Mouse (Mus musculus) kidney, embryonic 16.5 days (tissue): ENCODE data around the gene Galns. TPM values are rescaled to one million over a fixed set of nuclear protein-coding genes. Genes with fewer than 3 reads are reported as not detected.
A peak's percentile ranks its signal among the peaks of the same experiment; 100 is the strongest.
"Not testable (repeated sequence)": the region's sequence is repeated elsewhere in the genome, so short reads cannot be mapped to it uniquely, and the experiment has no call there.

ENCODE experiments used
- ATAC-seq: fragments of 200-750 bp; cut with Nextera tagmentation; 2 replicates; pipeline ENCODE4 v1.8.0; 2017; ENCODE audit warnings: moderate TSS enrichment; ENCODE audit not compliant: low FRiP score, low TSS enrichment
- H3K27ac ChIP-seq: fragments of 300-500 bp; sonication (generic); 2 replicates; pipeline ENCODE4 v1.5.1; 2014; ENCODE audit warnings: low read length
- H3K27me3 ChIP-seq: fragments of 300-500 bp; sonication (generic); 2 replicates; pipeline ENCODE4 v1.6.1; 2014; ENCODE audit warnings: low read length, control low read depth, mixed read lengths; ENCODE audit not compliant: insufficient read depth
- H3K36me3 ChIP-seq: fragments of 300-500 bp; sonication (generic); 2 replicates; pipeline ENCODE4 v1.6.1; 2014; ENCODE audit warnings: low read length, control low read depth, mixed read lengths; ENCODE audit not compliant: insufficient read depth
- H3K4me1 ChIP-seq: fragments of 300-500 bp; sonication (generic); 2 replicates; pipeline ENCODE4 v1.6.1; 2014; ENCODE audit warnings: low read length, control low read depth, mixed read lengths; ENCODE audit not compliant: insufficient read depth
- H3K4me2 ChIP-seq: fragments of 300-500 bp; sonication (generic); replicated peaks from 2 replicates; pipeline ENCODE4 v1.6.1; 2014; ENCODE audit warnings: low read depth, low read length
- H3K4me3 ChIP-seq: fragments of 300-500 bp; sonication (generic); 2 replicates; pipeline ENCODE4 v1.5.1; 2014; ENCODE audit warnings: mild to moderate bottlenecking, low read length
- H3K9ac ChIP-seq: fragments of 300-500 bp; sonication (generic); replicated peaks from 2 replicates; pipeline ENCODE4 v1.6.1; 2014; ENCODE audit warnings: low read length
- H3K9me3 ChIP-seq: fragments of 300-500 bp; sonication (generic); 2 replicates; pipeline ENCODE4 v1.6.1; 2016; ENCODE audit warnings: low read length, control low read depth
- WGBS: fragments of 180-500 bp; shearing (Covaris S2); extraction: QIAGEN DNeasy Blood & Tissue Kit; methylation state at CpG from one replicate; pipeline ENCODE4 v1.1.7; 2014; 5-methylcytosine and 5-hydroxymethylcytosine counted together
- polyA plus RNA-seq: library from polyadenylated mRNA; unstranded; fragments of >200 nt; fragmentation: Nextera tagmentation; extraction: Ambion mirVana; gene quantifications from 2 replicates; pipeline ENCODE4 v1.2.1, GENCODE M21; 2015

The Galns gene
- polyA plus RNA-seq, 1 experiment from 2014 or later: 18.2 TPM

DNA sequence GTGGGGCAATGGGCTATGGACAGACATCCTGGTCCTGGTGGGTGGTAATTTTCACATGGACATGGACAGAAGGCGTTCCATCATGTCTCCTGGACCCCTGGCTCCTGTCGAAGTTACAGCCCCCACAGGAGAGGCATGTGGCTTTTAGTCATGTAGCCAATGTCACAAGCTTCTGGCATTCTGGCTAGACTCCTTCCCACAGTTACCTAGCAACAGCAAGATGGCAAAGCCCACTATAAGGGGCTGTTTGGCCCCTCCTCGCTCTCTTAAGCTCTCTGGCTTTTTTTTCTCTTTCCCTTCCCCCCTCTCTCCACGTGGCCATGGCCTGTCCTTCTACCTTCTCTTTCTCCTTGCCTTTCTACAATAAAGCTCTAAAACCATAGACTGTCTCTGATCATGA lies 38.1 kb downstream of the Galns start:
- not testable (repeated sequence) for H3K4me3 ChIP-seq, H3K9me3 ChIP-seq, H3K27ac ChIP-seq, H3K4me2 ChIP-seq, ATAC-seq, H3K9ac ChIP-seq, H3K27me3 ChIP-seq
- Histone ChIP-seq H3K4me1 (peaks cover 44% of the 10 kb centered on the region), H3K36me3 (peaks cover 34% of the 10 kb centered on the region)
- 57% methylated on average over 4 of the region's 4 CpGs for WGBS

- H3K9me3 ChIP-seq: no peaks in the 10 kb centered on the region
- no peak overlapping the region for H3K27ac ChIP-seq
- H3K4me1 ChIP-seq: peaks cover 44% of the 10 kb centered on the region
- 90% methylated on average over 3 of the region's 3 CpGs for WGBS
- no peak for ATAC-seq
- peaks cover 34% of the 10 kb centered on the region for H3K36me3 ChIP-seq
- no peak overlapping the region for H3K9ac ChIP-seq
- H3K4me2 ChIP-seq: no peak overlapping the region
- H3K27me3 ChIP-seq: no peaks in the 10 kb centered on the region
- no peak overlapping the region for H3K4me3 ChIP-seq
These were observed 38.5 kb downstream of the Galns start for GRCm38 (mm10) chr8:122572751-122573150.

- WGBS: 88% methylated on average over 17 of the region's 17 CpGs
These were observed 39.5 kb downstream of the Galns start for GRCm38 (mm10) chr8:122571750-122572267.

GRCm38 (mm10) chr8:122571153-122571552 lies 40.1 kb downstream of the Galns start:
- peaks cover 34% of the 10 kb centered on the region for H3K36me3 ChIP-seq
- peaks cover 46% of the 10 kb centered on the region for H3K4me1 ChIP-seq
- H3K4me3 ChIP-seq: no peak overlapping the region
- ATAC-seq: no peak
- no peak overlapping the region for H3K4me2 ChIP-seq
- no peak overlapping the region for H3K9ac ChIP-seq
- H3K27ac ChIP-seq: no peak overlapping the region
- H3K9me3 ChIP-seq: no peaks in the 10 kb centered on the region
- 85% methylated on average over 11 of the region's 11 CpGs for WGBS
- H3K27me3 ChIP-seq: no peaks in the 10 kb centered on the region

More at GRCm38 (mm10) chr8:122571750-122572267, 39.5 kb downstream of the Galns start:
- no peak overlapping the region for H3K4me2 ChIP-seq
- H3K36me3 ChIP-seq: peaks cover 34% of the 10 kb centered on the region
- peaks cover 42% of the 10 kb centered on the region for H3K4me1 ChIP-seq
- H3K27ac ChIP-seq: no peak overlapping the region
- no peaks in the 10 kb centered on the region for H3K9me3 ChIP-seq
- H3K27me3 ChIP-seq: no peaks in the 10 kb centered on the region
- H3K4me3 ChIP-seq: no peak overlapping the region
- ATAC-seq: no peak
- H3K9ac ChIP-seq: no peak overlapping the region

DNA sequence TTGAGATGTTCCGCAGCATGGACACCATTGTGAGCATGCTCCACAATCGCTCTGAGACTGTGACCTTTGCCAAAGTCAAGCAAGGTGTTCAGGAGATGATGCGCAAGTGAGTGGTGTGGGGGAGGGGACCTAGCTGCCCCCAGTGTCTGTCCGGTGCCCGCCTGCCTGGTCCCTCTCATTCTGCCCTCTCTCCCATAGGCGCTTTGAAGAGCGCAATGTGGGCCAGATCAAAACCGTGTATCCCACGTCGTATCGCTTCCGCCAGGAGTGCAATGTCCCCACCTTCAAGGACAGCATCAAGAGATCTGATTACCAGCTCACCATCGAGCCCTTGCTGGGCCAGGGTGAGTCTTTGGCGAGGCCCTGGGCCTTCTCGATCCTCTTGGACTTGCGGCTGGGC lies 41.3 kb downstream of the Galns start:
- Histone ChIP-seq H3K4me3 (no peak overlapping the region), H3K9me3 (no peaks in the 10 kb centered on the region), H3K4me1 (peaks cover 34% of the 10 kb centered on the region), H3K27ac (no peak overlapping the region), H3K27me3 (no peaks in the 10 kb centered on the region), H3K9ac (no peak overlapping the region), H3K4me2 (no peak overlapping the region), H3K36me3 (peaks cover 34% of the 10 kb centered on the region)
- no peak for ATAC-seq
- WGBS: 91% methylated on average over 16 of the region's 16 CpGs

DNA sequence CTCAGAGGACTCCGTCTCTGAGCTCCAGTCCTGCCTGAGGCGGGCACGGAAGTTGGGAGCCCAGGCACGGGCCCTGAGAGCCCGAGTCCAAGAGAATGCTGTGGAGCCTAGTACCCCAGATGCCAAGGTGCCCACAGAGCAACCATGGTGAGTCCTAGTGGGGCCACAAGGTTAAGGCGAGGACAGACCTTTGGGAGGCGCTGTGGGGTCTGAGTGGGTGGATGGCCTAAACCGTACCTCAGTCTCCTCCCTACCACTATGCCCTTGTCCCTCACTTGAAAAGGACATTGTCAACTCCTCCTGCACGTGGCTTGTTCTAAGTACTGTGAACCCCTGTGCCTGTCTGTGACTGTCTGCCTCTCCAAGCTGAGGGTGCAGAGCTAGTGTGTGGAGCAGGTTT lies 41.9 kb downstream of the Galns start:
- ATAC-seq: no peak
- H3K4me3 ChIP-seq: peak overlapping the region; percentile 86
- H3K27me3 ChIP-seq: no peaks in the 10 kb centered on the region
- no peaks in the 10 kb centered on the region for H3K9me3 ChIP-seq
- 61% methylated on average over 9 of the region's 9 CpGs for WGBS
- no peak overlapping the region for H3K27ac ChIP-seq
- H3K4me1 ChIP-seq: peaks cover 27% of the 10 kb centered on the region
- H3K36me3 ChIP-seq: peaks cover 34% of the 10 kb centered on the region
- peak overlapping the region; percentile 73 for H3K4me2 ChIP-seq
- H3K9ac ChIP-seq: peak overlapping the region; percentile 93

GRCm38 (mm10) chr8:122568881-122569309 lies 42.4 kb downstream of the Galns start:
- Histone ChIP-seq H3K4me2 (peak overlapping the region; percentile 73), H3K9ac (peak overlapping the region; percentile 93), H3K9me3 (no peaks in the 10 kb centered on the region), H3K4me3 (peak overlapping the region; percentile 86), H3K36me3 (peaks cover 34% of the 10 kb centered on the region), H3K27me3 (no peaks in the 10 kb centered on the region), H3K27ac (no peak overlapping the region), H3K4me1 (peaks cover 23% of the 10 kb centered on the region)
- WGBS: 10% methylated on average over 10 of the region's 10 CpGs
- no peak for ATAC-seq

DNA sequence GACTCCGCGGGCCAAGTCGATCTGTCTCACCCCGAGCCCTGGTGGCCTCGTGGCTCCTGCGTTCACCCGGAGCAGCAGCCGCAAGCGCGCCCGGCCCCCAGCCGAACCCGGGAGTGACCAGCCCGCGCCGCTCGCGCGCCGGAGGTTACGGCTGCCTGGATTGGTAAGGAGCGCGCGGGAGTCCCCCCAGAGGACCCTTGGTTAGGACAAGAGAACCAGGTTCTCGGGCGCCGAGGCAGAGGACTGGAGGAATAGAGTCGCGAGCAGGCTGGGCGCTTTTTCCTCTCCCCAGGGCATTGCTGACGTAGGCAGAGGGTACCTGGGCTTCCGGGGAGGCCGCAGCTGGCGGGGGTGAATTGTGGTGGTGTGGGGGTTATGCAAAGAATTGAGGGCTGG lies 43.2 kb downstream of the Galns start:
- H3K27ac ChIP-seq: peak overlapping the region; percentile 93
- ATAC-seq: peak; percentile 64
- peak overlapping the region; percentile 93 for H3K9ac ChIP-seq
- H3K4me1 ChIP-seq: peaks cover 23% of the 10 kb centered on the region
- no peaks in the 10 kb centered on the region for H3K27me3 ChIP-seq
- H3K36me3 ChIP-seq: peaks cover 34% of the 10 kb centered on the region
- peak overlapping the region; percentile 86 for H3K4me3 ChIP-seq
- peak overlapping the region; percentile 73 for H3K4me2 ChIP-seq
- H3K9me3 ChIP-seq: no peaks in the 10 kb centered on the region
- 1% methylated on average over 34 of the region's 34 CpGs for WGBS

- peak; percentile 95 for ATAC-seq
- under 1% methylated on average over 62 of the region's 62 CpGs for WGBS
- H3K36me3 ChIP-seq: peaks cover 31% of the 10 kb centered on the region
- H3K27me3 ChIP-seq: no peaks in the 10 kb centered on the region
- H3K4me2 ChIP-seq: peak within 1 kb of the TSS; percentile 73
- H3K9me3 ChIP-seq: no peaks in the 10 kb centered on the region
- peak within 1 kb of the TSS; percentile 94 for H3K27ac ChIP-seq
- H3K4me1 ChIP-seq: peaks cover 23% of the 10 kb centered on the region
- H3K9ac ChIP-seq: peak within 1 kb of the TSS; percentile 93
- peak within 1 kb of the TSS; percentile 86 for H3K4me3 ChIP-seq
These were observed 43.7 kb downstream of the Galns start, which contains the start of gene Cdt1 for GRCm38 (mm10) chr8:122567361-122568108. TSS of gene Cdt1 (plus strand) at chr8:122568015.

DNA sequence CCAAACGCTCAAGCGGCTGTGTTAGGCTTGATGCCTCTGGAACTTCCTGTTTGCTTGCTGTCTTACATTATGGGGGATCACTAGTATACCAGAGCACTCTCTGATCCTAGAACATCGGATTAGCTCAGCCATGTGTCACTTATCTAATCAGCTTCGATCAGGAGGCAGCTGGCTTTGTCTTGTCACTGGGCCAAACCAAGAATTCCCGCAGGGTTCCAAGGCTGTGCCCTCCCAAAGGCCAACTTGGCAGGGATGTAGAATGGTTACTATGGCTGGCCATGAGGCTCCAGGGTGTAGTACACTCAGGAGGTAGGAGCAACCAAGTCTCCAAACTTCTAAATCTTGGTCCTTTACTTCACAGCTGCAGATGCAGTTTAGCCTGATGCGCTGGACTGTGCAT lies 44.5 kb downstream of the Galns start:
- H3K4me1 ChIP-seq: peaks cover 23% of the 10 kb centered on the region
- H3K4me3 ChIP-seq: peak overlapping the region; percentile 86
- peak overlapping the region; percentile 94 for H3K27ac ChIP-seq
- no peaks in the 10 kb centered on the region for H3K9me3 ChIP-seq
- 42% methylated on average over 6 of the region's 6 CpGs for WGBS
- H3K27me3 ChIP-seq: no peaks in the 10 kb centered on the region
- peak overlapping the region; percentile 73 for H3K4me2 ChIP-seq
- H3K9ac ChIP-seq: peak overlapping the region; percentile 93
- peaks cover 23% of the 10 kb centered on the region for H3K36me3 ChIP-seq
- no peak for ATAC-seq
